Mouse (Mus musculus) gonadal fat pad, adult 2 months (tissue): Measurements from ENCODE around the gene Trak1. TPM values are rescaled to one million over a fixed set of nuclear protein-coding genes. Genes with fewer than 3 reads are reported as not detected.

ENCODE experiments used
- DNase-seq: peaks from one replicate; pipeline ENCODE4 v3.0.0-alpha.2; 2012; ENCODE audit warnings: low read depth
- polyA plus RNA-seq: library from polyadenylated mRNA; depleted of rRNA; stranded (reverse); fragments of >200 nt; gene quantifications from 2 replicates; pipeline ENCODE4 v1.2.3, GENCODE M21; 2012

Gene Trak1
- polyA plus RNA-seq, 1 experiment: 96.9 TPM

DNA sequence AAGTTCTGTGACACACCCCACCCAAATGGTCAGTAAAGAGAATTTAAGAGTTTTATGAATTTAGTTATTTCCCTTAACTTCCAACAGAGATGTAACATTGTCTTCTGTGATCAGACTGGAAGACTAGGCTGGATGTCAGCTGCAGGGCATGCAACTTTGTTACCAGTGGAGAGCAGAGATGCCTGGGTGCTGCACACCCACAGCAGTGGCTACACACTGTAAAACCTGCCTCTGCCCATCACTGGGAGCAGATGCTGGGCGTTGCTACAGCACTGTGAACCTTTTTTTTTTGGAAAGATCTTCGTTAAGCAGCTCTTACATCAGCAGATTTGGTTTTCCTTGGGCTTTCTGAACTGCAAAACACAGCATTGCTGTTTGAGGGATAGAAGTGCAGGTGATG, 97.6 kb downstream of the Trak1 start:
- DNase-seq: no peak

DNA sequence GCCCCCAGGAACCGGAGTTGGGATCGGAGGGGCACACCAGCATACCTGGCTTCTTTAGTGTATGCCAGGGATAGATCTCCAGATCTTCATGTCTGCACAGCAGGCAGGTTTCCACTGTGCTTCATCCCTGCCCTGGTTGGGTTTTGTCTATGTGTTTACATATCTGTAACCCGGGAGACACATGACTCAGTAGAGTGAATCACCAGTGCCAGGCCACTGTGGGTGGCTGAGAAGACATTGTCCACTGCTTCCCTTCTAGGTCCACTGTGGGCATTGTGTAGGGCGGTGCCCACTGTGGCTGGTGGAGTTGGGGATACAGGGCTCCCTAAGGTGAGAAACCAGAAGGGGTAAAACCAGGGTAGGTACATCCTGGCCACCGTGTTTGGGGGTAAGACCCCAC, 98.5 kb downstream of the Trak1 start:
- no peak for DNase-seq

DNA sequence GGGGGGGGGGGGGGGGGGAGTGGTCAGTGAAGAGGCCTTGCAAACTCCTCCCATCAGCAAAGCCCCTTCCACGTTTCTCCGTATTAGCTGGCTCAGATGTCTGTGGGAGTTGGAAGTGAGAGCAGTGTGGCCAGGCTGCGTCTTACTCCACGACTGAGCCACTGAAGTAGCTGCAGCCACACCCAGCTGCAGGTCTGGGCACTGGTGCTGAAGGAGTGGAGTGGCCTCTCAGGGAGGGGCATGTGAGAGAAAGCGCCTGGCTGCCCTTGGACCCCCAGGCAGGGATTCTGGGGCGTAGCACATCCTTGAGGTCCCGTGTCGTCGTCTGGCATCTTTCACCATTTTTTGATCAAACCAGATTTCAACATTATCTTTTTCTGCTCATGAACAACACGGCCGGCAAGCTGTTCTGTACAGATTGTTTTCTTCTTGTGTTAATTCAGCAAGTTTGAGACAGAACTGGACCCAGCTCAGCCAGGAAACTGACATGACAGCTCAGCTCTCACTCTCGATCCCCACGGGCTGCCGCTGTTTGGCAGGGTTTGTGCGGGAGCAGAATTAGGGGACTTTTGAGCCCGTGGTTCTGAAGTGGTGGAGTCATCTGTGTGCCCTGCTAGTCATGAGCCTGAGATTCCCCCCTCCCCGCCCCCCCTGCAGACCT, 100.9 kb downstream of the Trak1 start:
- DNase-seq: no peak

DNA sequence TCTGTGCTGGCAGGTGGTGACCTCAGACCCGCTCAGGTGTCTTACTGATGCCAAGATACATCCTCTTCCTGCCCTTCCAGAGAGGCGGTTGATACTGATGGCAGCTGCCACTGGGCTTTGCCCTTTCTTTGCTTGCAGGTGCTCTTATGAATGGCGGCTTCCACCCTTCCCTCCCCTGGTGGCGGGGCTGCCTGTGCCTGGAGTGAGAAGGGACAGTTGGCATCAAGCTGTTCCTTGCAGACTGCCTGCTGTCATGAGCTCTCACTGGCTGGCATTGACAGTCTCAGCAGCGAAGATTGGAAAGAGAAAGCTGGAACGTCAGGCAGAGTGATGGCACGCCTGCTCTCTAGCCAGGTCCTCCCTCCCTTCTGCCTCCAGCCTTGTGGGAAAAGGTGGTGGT, 101.5 kb downstream of the Trak1 start:
- no peak for DNase-seq

DNA sequence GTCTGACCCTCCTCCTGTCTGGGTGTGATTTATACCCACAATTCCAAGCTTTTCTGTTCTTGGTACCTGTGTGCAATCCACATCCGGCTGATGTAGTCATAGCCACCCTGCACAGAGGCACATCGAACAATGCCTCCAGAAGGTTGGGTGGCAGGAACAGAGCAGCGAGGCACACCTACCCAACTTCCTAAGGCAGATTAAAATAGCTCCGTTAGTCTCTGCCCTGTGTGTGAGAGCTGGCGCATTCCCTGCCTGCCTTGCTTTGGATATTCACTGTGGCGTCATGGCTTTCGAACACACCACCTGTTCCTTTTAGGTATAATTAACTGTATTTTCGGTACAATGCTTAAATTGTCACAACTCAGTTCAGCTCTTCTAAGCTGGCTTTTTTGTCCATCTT, 103.3 kb downstream of the Trak1 start:
- no peak for DNase-seq

DNA sequence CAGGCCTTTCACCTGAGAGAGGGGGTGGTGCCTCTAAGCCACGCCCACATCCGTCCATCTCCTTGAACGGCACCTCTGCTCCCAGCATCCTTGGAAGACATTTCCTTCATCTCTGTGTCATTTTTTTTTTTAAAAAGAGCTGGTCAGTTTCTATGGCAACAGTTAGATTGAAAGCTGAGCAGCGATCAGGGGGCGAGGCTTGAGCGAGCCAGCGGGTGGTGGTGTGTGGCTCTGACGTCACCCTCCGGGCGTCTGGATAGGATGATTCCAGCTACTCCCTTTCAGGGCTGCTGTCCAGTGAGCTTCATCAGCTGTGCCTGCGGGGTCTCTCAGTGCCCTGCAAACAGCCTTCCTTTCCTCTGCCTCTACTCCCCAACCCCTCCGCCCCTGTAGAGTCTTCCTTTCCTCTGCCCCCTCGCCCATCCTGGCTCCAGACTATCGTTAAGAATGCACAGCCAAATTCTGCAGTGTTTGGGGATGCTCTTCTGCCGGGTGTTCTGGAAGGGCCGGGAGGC, 105.9 kb downstream of the Trak1 start:
- DNase-seq: no peak

DNA sequence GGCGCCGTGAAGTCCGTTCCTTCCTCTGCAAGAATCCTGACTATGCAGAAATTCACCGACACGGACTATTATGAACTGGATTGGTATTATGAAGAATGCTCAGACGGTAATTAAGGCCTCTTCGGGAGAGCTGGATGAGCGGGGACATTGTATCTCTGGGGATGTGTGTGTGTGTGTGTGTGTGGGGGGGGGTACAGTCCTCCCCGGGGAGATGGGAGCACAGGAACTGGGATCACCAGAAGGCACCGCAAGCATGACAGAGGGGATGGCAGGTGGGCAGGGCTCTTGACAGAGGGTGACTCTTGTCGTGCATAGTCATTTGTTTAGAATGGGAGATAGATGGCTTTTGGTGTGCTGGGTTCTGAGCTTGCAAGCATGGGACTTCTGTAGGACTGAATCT, 106.4 kb downstream of the Trak1 start:
- DNase-seq: no peak

DNA sequence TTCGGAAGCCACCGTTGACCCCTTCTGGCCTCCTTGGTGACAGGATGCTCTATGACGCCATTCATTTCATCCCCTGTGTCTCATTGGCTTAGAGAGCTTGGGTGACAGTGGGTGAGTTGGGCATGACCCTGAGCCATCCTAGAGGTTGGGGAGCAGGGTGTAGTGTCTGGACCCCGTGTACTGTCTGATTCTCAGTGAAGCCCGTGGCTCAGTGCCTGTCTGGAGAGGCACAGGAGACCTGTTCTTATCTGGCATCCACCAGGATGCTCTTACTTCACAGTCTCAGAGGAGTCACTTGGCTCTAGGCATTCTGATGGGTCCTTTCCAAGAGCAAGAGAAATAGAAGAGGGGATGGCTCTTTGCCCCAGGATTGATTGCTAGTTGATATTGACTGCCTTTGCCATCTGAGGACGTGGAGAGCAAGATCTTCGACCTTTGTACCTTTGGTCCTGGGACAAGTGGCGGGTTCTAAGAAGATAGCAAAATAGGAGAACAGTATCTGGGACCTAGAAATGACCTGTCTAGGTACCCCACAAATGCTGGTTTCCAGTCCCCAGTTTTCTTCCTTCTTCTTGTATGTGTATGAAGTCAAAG, 107.9 kb downstream of the Trak1 start:
- DNase-seq: no peak

DNA sequence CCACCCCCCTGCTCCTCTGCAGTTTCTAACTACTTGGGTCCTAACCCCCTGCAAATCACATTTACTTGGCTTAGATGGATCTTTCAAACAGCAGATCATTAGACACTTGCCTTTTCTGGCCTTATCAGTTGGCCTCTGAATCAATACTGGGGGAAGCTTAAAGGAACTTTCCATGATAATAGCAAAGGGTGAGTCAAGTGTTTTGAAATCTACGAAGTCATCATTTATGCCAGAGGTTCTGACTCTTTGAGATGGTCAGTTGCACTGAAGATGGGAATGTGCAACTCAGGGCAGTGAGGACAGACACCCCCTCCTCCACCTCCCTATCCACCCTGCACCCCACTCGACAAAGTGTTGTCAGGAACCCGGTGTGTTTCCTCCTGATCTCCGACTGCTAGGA, 108.5 kb downstream of the Trak1 start:
- no peak for DNase-seq

DNA sequence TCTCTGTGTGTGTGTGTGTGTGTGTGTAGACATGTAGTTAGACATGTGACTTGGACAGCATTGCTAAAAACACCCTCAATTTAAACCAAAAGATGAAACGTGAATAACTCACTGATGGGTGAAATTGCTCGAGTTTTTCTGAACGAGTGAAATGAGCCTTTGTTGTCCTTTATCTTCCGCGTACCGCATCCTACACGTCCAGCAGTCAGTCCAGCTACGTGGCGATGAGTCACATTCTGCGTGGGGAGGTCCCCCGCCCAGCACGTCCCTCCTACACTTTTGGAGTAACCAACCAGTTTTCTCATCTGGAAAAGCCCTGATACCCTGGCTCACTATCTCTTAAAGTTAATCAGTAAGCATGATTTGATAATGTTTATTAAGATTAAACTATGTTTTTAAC, 116.9 kb downstream of the Trak1 start:
- DNase-seq: no peak

DNA sequence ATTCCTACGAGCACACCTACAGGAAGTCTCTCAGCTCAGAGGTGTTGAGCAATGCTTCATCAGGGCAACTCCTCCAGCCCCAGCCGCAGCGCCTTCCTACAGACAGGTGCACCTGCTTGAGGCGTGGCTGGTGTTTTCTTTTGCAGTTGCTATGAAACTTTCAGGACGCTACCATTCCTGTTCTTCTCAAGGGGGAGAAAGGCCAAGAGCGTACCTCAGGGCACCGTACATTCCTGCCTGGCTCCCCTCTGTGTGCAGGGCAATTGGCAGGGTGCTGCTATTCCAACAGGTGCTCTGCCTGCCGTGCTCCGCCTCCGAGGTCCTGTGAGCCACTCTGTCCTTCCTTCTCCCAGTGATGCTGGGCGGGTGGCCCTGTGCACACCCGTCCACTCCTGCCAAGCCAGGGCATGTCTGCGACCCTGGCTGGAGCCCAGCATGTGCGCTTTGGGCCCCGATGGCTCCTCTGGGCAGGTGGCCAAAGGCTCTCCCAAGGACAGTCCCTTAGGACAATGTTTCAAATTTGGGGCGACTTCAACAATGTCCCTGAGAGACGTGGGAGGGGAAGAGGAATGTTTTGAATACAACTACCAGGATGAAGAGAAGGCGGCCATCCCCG, 118.4 kb downstream of the Trak1 start:
- no peak for DNase-seq

DNA sequence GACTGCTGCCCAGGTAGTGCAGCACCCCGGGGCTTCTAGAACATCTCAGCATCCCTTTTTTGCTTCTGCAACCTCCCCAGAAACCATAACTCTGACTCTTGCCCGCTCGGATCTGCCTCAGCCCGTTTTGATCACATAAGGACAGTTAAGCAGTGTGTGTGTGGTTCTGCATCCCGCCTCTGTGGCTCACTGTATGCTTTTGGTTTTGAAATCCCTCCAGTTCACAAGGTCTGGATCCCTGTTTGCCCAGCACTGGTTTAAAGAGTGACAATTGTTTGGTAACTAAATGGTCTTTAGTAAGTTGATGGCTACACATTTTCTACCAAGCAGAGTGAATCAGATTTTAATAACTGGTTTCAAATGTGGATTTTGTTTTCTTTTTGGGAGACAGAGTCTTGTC, 119.2 kb downstream of the Trak1 start:
- DNase-seq: no peak

DNA sequence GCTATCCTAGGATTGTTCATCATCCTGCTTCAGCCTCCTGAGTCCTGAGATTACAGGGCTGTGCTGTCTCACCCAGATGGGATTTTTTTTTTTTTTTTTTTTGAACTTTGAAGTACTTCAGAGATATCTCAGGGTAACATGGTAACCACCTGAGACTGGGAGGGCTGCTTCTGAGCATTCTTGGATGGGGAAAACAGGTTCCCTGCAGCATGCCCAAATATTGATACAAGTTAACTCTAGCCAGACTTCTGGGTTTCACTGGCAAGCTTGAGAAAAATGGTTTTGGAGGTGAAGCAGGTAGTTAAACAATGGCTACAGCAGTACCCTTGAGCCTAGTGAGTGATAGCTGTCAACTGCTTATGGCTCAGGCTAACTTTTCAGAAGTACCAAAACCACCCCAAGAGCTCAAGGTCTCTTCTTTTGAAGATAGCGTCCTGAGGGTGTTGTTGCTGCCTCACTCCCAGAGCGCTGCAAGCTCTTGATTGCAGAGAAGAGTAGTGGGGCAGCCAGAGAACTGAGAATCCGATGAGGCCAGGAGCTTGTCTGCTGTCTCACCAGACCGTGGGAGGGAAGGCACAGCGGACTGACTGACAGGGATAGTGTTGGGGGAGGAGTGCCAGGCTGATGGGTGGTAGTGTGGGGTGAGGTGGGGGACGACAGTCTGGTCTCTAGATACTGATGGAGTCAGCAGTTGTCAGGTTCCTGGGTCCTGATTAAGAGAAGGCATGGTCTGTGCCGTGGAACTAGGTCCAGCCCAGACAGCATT, 119.8 kb downstream of the Trak1 start:
- no peak for DNase-seq

DNA sequence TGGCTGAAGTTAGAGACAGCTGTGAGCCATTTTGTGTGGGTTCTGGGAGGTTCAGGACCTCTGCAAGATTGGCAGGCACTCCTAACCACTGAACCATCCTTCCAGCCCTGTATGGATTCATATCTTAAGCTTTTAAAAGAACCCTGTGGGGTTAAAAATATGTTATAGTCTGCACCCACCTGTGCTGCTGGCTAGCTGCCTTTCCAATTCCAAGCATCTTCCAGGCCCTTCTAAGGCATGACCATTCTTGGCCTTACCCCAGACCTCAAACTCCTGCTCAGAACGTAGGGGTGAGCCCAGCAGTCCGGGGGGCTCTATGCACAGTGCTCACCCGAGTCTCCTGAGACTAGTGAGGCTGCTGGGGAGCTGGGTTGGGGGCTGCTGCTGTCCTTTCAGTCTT, 121.7 kb downstream of the Trak1 start:
- no peak for DNase-seq

DNA sequence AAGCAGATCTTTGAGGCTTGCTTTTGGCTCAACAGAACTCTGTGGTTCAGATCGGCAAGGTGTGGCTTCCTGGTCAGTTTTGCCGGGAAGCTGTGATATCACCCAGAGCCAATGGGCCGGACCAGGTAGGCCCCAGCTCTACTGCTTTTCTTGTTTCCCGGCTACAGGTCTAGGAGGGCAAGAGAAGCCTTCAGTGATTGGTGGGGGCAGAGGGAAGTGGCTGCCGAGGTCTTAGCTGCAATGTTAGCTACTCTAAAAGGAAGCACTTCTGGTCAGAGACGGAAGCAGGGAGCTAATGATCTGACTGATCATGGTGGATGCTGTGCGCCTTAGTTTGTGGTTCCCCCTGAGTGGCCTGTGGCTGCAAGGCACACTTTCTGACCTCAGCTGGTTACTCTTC, 122.3 kb downstream of the Trak1 start:
- no peak for DNase-seq

DNA sequence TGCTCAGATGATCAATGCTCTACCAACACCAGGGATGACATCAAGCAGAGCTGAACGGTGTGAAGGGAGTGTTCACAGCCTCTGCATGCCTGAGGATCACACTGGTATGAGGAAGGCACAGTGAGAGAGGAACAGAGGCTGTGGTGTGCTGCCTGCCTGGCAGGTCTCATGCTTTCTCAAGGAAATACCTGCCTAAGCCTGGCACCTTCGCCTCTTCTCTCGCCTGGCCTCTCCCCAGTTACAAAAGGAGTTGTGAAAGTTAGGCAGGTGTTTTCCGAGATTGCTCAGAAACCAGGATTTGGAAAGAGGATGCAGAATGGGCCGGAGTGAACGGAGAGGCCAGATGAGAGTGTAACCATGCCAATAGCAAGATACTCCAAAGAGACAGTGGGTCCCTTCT, 123.5 kb downstream of the Trak1 start:
- DNase-seq: peak; percentile 74

DNA sequence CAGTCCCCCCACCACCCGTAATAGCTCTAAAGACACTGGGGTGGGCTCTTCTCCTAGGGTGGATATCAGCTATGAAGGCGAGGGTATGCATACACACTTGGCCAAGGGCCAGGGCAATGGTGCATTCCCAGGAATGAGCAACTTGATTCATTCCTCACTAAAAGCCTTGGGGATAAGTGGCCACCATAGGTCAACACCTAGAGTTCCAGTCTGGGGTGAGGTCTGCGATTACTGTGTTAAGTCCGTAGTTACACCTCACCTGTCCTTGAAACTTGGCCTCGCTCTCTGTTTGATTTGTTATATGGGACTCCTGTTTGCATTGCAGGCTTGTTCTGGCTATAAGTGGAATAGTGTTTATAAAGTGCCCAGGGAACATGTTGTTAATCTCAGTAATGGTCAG, 125.1 kb downstream of the Trak1 start:
- no peak for DNase-seq

DNA sequence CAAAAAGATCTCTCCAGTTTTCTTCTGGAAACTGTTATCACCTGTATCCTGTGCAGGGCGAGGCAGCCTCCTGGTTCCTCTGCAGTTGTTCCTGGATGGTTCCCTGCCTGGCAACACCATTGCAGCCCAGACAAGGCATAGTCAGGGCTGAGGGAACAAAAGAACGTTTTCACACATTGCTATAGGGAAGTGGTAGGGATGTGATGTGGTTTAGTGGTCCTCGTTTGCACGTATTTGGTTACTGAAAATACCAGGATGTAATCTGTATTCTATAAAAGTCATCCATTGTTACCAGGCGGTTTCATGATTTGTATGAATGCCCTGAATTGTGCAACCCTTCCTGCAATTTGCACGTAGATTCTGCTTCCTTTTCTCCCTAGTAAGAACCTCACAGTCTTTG, 126.3 kb downstream of the Trak1 start:
- no peak for DNase-seq

DNA sequence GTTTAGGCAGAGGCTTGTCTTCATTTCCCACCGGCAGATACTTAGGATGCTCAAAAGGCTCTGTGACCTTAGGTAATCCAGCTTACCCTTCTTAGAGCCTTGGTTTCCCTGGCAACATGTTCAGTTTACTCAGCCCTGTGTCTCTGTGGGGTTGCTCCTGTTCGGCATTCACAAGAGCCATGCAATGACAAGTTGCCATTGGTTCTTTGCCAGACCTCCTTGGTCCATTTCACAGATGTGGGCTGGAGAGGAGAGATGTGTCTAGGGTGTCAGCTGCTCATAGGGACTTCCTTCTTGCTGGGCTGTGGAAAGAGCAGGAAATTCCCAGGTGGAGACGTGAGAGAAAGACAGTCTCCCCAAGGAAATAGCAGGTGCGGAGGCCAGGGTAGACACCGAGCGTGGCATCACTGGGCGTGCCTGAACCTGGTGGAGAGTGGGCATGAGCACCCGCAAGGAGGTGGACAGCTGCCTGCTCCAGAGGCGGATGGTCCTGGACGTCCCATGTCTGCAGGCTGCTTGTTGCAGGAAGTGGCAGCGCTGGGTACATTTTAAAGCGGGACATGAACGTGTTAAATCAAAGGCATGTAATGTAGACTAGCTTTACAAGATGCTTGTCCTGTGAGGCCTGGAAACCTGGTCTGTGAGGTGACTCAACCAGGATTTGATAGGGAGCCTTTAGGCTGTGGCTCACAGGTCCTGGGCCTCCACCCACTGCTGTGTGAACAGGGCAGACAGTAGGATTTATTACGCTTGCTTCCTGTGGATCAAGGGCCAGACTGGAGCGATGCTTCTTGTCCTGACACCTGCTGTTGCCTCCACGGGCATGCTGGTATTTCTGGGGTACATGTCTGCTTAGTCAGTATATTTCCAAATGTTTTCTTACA, 127.2 kb downstream of the Trak1 start:
- DNase-seq: peak; percentile 73

DNA sequence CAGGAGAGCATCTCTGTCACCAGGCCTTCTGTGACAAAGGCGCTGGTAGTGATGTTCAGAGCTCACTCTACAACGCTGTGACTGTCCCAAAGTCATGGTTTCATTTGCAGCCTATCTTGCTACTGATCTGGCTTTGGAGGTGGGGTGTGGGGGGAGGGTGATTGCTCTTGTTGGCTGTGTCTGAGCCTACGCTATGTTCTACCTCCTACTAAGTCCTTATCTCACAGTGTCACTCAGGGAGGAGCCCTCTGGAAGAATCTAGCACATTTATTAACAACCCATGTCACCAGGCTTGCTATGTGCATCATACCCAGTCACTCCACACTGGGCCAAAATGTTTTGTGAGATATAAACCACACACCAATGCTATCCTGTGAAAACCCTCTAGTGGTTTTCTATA, 129.1 kb downstream of the Trak1 start:
- DNase-seq: no peak

DNA sequence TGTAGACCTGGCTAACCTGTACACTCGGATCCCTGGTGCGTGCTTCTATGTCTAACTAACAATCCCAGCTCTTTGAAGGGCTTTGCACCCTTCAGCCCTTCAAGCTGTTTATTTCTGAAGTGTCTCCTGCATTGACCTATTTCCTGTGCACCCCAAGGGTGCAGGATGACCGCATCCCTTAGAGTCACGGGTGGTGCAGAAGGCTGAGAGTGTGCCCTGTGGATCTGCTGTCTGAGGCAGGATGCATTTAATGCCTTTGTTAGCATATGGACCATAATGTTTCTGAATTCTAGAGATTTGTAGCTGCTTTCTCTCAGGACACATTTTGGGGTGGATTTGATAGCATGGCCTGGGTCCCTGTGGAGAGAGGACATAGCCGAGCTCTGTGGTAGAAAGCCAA, 129.6 kb downstream of the Trak1 start:
- DNase-seq: no peak

DNA sequence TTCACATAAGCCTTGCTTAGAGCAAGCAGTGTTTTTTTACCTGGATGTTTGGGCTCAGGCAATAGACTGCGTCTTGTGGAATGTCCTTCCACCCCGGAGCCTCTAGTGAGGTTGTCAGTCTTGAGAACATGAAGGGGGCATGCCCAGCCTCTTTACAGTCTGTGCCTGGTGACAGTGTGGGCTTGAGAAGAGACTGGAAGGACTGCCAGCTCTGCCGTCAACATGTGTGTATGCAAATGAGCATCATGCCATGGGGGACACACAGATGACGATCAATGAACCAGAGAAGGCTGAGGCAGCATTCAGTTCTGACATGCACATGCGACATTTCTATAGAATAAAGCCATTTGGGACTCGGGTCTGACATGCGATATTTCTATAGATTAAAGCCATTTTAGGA, 132.3 kb downstream of the Trak1 start:
- no peak for DNase-seq
